8 mouse cellular contexts compared by ENCODE assay signal in genomic region chr7:48881486-48881885, GRCm38 (mm10). TPM values are rescaled to one million over a fixed set of nuclear protein-coding genes. Genes with fewer than 3 reads are reported as not detected.
DNase-seq lines count a peak whose midpoint lies in the region; ATAC-seq and TF ChIP-seq lines count a peak whose summit lies in the region.

E2f8 (minus strand) TSS chr7:48881596.

- peaks cover 25% of the 10 kb centered on the region for H3K79me2 ChIP-seq in macrophage (ENCODE audit: inconsistent target)

- DNase-seq in adrenal gland, postnatal 25 days, result peak; percentile 87
- peak; percentile 90 for DNase-seq in kidney, postnatal 10 days
- peak; percentile 28 to 38 for DNase-seq in spleen, adult 18-20 months
- no peak for DNase-seq in layer of hippocampus, adult 9-10 months (ENCODE audit: low spot score)

- H3K4me2 ChIP-seq in embryonic facial prominence, embryonic 15.5 days (replicated peaks), result peak within 1 kb of the TSS; percentile 94
- peak within 1 kb of the TSS; percentile 94 for H3K4me2 ChIP-seq in heart, embryonic 15.5 days

- H3K27me3 ChIP-seq in E14TG2a.4 (ENCODE audit: insufficient read depth, low read length), result peaks cover 40% of the 10 kb centered on the region
- H3K27me3 ChIP-seq in embryonic facial prominence, embryonic 15.5 days, result peaks cover 11% of the 10 kb centered on the region; the same call in 1 of the 2 replicates
- no peaks in the 10 kb centered on the region for H3K27me3 ChIP-seq in heart, embryonic 15.5 days

- peaks cover 29% of the 10 kb centered on the region for H3K36me3 ChIP-seq in E14TG2a.4 (ENCODE audit: insufficient read depth, low read length)
- 0 out of 2 replicates have a peak, but pooled peaks cover 9% of the 10 kb centered on the region for H3K36me3 ChIP-seq in embryonic facial prominence, embryonic 15.5 days
- H3K36me3 ChIP-seq in heart, embryonic 15.5 days, result peaks cover 15% of the 10 kb centered on the region; the same call in 1 of the 2 replicates
- no peaks in the 10 kb centered on the region for H3K36me3 ChIP-seq in macrophage (ENCODE audit: inconsistent target)

- H3K4me3 ChIP-seq in E14TG2a.4 (replicated peaks; ENCODE audit: low read length) (peak within 1 kb of the TSS; percentile 88), macrophage (ENCODE audit: inconsistent target) (peak within 1 kb of the TSS; percentile 79)
- H3K4me3 ChIP-seq in embryonic facial prominence, embryonic 15.5 days (replicated peaks), result peak within 1 kb of the TSS; percentile 87
- peak within 1 kb of the TSS; percentile 97 for H3K4me3 ChIP-seq in heart, embryonic 15.5 days

- H3K27ac ChIP-seq in embryonic facial prominence, embryonic 15.5 days (replicated peaks), result peak within 1 kb of the TSS; percentile 83
- H3K27ac ChIP-seq in heart, embryonic 15.5 days, result peak within 1 kb of the TSS; percentile 88
- H3K27ac ChIP-seq in macrophage, result peak within 1 kb of the TSS; percentile 80

- no peak for TF ChIP-seq CTCF in E14TG2a.4 (conservative IDR thresholded peaks at IDR 0.05; ENCODE audit: low read length)

- peak within 1 kb of the TSS; percentile 62 for H3K9ac ChIP-seq in embryonic facial prominence, embryonic 15.5 days
- H3K9ac ChIP-seq in heart, embryonic 15.5 days, result peak within 1 kb of the TSS; percentile 90

- no peaks in the 10 kb centered on the region for H3K9me3 ChIP-seq in E14TG2a.4 (ENCODE audit: low read length)
- no peaks in the 10 kb centered on the region for H3K9me3 ChIP-seq in embryonic facial prominence, embryonic 15.5 days (replicated peaks)
- no peaks in the 10 kb centered on the region for H3K9me3 ChIP-seq in heart, embryonic 15.5 days (replicated peaks)

- under 1% methylated on average over 41 of the region's 41 CpGs for WGBS in embryonic facial prominence, embryonic 15.5 days
- WGBS in heart, embryonic 15.5 days, result 0% methylated on average over 22 of the region's 41 CpGs
- WGBS in macrophage (ENCODE audit: missing documents), result under 1% methylated on average over 25 of the region's 41 CpGs

- ATAC-seq in embryonic facial prominence, embryonic 15.5 days (ENCODE audit: insufficient number of reproducible peaks, low FRiP score, low TSS enrichment, low read depth), result peak; percentile 86
- peak; percentile 84 for ATAC-seq in heart, embryonic 15.5 days (replicated peaks; ENCODE audit: insufficient number of reproducible peaks, insufficient read depth, low FRiP score, low read depth)

- H3K4me1 ChIP-seq in E14TG2a.4 (replicated peaks; ENCODE audit: low read depth, low read length), result peaks cover 31% of the 10 kb centered on the region
- H3K4me1 ChIP-seq in embryonic facial prominence, embryonic 15.5 days, result peaks cover 20% of the 10 kb centered on the region; the same call in 1 of the 2 replicates
- peaks cover 26% of the 10 kb centered on the region for H3K4me1 ChIP-seq in heart, embryonic 15.5 days (replicated peaks)

RNA-seq across cellular contexts. Expression of gene E2f8, which starts in this region (rescaled TPM):
- total RNA-seq in adrenal gland, postnatal 25 days (2021), result 3.6 and 4.5 TPM in 2 replicates
- 18.8 and 20.5 TPM in 2 replicates for polyA plus RNA-seq in embryonic facial prominence, embryonic 15.5 days (2015; fragmentation: Nextera tagmentation; extraction: Ambion mirVana)
- polyA plus RNA-seq in heart, embryonic 15.5 days (2015; fragmentation: Nextera tagmentation; extraction: Ambion mirVana), result 15.6 and 18.9 TPM in 2 replicates
- 100 to 1,000 TPM in 2 of 26 experiments, 10 to 100 TPM in 13, 1 to 10 TPM in 11; 4.4 to 114 (median 13.8) TPM for total RNA-seq in macrophage (2018; cell fraction: chromatin; rRNA removed)
- total RNA-seq in macrophage (2018; cell fraction: cytosol; rRNA removed), result 10 to 100 TPM in 7 of 26 experiments, 1 to 10 TPM in 19; 2.2 to 33.3 (median 4.7) TPM
- total RNA-seq in macrophage (2018; cell fraction: nucleus; rRNA removed), result 10 to 100 TPM in 16 of 26 experiments, 1 to 10 TPM in 10; 5.0 to 81.9 (median 12.8) TPM
- 1.8 to 8.8 TPM (median 6.0 TPM) in 3 replicates for polyA plus RNA-seq in macrophage (2018)
